Mouse (Mus musculus) cerebellum, adult 9-11 months (tissue): ENCODE results near the gene Rab5c.

Source experiments
- DNase-seq: peaks from one replicate; pipeline ENCODE4 v3.0.0; 2022

Rab5c gene

DNA sequence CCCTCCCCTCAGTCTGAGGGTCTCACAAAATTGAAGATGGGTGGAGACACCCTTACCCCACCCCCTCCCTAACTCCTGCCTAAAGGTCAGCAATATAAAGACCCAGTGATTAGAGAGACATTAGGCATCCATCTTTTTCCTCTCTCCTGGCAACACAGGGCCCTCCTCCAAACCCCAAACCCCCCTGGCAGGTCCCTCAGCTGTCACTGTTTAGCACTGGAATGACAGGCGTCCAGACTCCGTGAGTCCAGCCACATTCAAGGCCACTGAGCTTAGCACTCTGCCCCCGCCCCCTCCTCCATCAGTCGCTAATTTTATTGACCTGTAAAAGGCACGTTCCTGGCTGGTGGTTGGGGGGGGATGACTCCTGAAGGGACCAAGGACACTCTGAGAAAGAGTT, 44.9 kb downstream of the Rab5c start:
- no peak for DNase-seq

DNA sequence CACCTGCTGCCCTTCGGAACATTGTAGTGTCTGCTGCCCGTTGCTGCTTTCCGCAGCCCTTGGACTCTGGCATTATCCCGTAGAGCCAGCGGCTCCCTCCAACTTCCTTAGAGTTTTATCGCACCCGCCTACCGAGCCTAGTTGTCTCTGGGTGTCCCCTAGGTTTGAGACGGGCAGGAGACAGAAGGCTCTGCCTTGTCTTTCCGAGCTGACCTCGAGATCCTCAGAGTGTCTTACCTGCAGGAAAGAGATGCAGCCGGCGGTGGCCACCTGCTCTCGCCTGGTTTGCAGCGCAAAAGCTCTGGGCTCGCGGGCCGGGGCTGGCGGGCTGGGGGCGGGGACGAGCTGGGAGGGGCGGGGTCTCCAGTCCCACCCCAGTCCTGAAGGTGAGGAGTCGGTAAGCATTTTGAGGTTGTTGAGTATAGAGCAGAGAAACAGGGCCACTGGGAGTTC, 45.8 kb downstream of the Rab5c start, which contains the start of gene Zfp385c:
TSS of gene Zfp385c (minus strand) at position 292 of the 453 bp plus-strand sequence.
- DNase-seq: no peak

DNA sequence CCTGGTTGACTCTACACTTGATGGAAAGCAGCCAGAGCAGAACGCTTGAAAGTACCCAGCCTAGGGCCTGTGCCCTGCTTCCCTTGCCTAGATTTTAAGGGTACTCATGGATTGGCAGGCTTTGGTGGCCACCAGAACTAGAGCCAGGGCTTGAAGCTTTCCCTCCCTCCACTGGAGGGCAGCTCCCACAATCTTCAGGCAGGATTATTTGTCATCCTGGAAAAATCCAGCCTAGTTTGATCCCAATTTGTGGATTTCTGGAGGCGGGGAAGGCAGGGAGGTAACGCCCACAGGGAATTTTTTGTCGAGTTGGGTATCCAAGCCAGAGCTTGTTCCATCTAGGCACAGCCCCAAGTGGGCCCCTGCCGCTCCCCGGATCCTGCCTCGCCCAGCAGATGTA, 47.6 kb downstream of the Rab5c start:
- no peak for DNase-seq

DNA sequence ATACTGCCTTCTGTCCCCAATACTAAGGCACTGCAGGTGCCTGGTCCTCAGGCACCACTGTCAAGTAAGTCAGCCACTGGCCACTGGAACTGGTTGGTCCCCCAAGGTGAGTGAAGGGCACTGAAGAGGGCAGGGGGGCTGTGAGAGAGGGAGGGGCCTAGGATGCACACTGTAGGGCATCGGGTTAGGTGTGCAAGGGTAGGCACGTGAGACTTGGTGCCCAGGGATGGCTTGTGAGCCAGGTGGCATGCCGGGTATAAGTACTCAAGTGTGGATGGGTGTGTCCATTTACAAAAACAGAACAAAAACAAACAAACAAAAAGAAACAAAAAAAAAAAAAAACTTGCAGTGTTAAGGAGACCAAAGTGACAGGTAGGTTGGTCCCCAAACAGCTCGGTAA, 49.6 kb downstream of the Rab5c start:
- no peak for DNase-seq

DNA sequence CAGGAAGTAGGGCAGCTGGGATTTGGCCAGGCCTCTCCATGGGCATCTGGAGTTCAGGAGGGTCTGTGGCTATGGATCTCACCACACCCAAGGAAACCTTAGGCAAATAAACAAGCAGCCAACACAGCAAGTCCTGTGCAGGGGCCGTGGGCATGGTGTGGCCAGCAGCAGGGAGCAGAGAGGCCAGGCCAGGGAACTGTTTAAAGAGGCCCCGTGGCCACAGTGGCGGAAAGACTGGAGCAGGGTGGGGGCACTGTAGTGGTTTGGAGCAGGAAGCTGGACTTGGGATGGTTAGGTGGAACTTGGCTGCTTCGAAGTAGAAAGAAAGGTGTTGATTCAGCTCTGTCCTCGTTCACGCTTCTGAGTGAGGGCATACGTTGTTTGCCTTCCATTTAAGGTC, 50.8 kb downstream of the Rab5c start:
- no peak for DNase-seq

DNA sequence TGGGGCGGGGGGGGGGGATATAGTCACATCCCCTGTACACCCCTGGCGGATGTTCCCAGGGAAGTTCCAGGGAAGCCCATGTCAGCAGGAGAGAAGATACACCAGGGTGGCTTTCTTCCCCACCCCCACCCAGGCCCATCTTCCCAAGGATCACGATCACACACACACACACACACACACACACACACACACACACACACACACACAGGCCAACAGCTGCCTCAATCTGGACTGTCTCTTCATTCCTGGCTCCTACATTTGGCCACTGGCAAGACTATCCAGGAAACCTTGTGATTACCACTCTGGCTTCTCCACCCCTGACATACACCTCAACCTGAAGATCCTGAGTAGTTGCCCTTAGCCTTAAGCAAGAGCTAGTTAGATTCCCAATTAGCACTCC, 52.6 kb downstream of the Rab5c start:
- no peak for DNase-seq

DNA sequence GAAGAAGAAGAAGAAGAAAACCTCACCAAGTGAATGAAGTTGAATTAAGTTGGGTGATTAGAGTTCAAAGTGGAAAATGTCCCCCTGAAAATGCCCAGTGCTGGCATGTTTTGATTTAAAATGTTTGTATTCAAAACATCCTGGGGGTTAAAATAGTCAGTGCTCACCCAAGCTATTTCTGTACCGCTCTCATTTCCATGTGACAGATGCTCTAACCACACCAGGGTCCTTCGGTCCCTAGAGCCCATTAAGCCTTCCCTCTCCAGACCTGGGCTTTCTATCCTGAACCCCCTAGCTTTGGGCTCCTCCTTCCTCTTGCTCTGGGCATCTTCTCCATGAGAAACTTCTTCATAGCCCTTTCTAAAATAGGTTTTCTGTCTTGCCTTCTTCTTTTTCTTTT, 53.9 kb downstream of the Rab5c start:
- DNase-seq: no peak

DNA sequence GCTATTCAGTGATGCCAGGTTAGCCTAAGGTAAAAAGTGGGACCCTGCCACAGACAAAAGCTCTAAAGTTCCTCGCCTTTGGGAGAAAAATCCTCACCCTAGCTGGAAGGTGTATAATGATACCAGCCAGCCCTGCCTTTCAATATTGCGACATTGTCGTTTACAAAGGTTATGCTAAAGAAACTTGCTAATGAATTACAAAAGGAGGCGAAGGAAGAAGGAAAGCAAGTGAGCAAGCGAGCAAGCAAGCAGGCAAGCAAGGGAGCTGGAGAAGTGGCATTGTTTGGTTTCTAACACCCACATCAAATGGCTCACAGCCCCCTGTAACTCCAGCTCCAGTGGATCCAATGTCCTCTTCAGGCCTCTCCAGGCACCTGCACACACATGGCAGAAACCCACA, 55.5 kb downstream of the Rab5c start:
- DNase-seq: no peak

DNA sequence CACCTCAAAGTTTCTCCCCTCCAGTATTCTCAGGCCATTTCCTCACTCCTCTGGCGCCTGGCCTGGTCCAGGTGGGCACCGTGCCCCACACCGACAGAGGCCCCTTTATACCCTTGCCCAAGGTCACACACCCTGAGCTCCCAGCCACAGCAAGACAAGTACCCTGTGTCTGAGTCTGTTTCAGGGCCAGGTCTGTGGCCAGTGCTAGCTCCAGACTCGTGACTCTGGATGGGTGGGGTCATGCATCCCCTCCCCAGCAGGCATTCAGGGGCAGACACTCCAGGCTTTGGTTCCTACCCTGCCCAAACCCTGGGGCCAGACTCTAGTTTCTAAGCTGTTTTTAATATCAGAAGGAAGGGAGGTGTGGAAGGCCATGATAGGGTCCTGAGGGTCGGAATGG, 56.2 kb downstream of the Rab5c start:
- DNase-seq: no peak

DNA sequence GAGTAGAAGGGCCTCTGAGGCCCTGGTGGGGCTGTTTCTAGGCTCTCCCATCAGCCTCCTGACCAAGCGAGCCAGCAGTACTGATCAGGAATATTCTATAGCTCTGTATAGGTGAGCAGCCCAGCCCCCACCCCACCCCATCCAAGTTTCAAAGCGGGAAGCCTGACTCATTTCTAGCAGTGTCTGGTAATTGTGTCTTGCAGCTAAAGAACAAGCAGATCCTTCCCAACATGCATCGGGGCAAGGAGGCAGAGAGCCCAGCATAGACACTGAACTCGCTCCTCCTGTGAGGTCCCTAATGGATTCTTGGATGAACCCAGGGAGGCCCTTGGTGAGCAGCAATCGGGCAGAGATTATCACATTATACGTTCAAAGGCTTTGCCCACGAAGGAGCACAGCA, 60.2 kb downstream of the Rab5c start:
- DNase-seq: no peak

DNA sequence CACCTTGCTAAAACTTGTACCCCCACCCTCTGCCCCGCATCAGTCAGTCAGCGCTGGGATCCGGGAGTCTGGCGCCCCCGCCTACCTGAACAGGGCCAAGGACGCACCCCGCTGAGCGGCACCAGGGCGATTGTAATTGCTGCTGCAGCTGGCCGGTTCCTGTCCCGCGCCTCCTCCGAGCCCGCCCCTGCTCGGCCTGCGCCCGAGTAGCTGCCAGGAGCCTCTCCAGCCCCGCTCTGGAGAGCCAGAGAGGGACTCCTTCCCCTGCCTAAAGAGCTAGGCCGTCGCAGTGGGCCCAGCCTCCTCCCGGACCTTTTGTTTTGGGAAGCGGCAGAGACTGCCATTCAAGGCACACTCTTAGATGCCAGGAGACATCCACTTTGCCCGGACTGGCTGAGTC, 64.8 kb downstream of the Rab5c start:
- DNase-seq: no peak

DNA sequence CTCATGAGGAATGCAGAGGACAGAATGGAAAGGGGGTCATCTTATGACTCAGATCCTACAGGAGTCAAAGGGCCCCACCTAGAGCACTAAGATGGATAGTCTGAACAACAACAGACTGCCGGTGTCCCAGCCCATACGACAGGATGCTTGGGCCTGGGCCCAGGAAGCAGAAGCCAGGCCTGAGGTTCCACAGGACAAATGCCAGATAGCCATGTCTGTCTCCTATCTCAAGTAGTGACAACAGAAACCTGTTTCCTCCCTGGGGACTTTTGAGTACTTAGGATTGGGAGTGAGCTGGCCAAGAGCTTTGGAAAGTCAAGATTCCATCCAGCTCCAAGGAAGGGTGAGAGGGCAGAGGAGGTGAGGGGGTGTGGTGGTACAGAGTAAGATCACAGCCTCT, 66.1 kb downstream of the Rab5c start:
- DNase-seq: no peak

DNA sequence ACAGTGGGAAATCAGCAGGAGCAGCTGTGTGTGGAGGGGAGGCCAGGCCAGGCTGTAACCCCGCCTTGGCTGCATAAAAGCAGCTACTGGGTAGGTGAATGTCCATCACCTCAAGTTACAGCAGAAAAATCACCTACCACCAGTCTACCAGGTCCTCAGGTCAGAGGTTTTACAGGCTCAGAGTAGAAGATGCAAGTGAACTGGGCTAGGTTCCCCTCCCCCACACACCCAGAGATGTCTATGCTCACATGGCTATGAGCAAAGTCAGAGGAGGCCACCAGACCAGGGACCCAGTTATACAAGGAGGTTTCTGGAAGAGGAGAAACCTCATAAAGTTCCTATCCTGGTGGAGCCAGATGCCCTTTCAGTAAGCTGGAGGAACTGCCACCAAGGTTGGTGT, 67.0 kb downstream of the Rab5c start:
- DNase-seq: no peak
